Mouse (Mus musculus) limb, embryonic 13.5 days (tissue): ENCODE measurements at regions not wholly inside any gene's neighbourhood (a gene's known extent, or its start where the extent isn't known, plus 50 kb on each side); places are given as distances from the start of the nearest gene placed in this dataset.
"Not testable (repeated sequence)": the region's sequence is repeated elsewhere in the genome, so short reads cannot be mapped to it uniquely, and the experiment has no call there.

ENCODE experiments used
- ATAC-seq: fragments of 200-750 bp; cut with Nextera tagmentation; 2 replicates; pipeline ENCODE4 v1.8.0; 2017; ENCODE audit warnings: low read depth, moderate number of reproducible peaks, moderate TSS enrichment; ENCODE audit not compliant: low FRiP score
- H3K27ac ChIP-seq: fragments of 300-500 bp; sonication (generic); 2 replicates; pipeline ENCODE4 v1.5.1; 2015; ENCODE audit warnings: inconsistent platforms, mild to moderate bottlenecking, moderate library complexity
- H3K27me3 ChIP-seq: fragments of 300-500 bp; sonication (generic); 2 replicates; pipeline ENCODE4 v1.6.1; 2015; ENCODE audit warnings: mild to moderate bottlenecking, inconsistent platforms
- H3K36me3 ChIP-seq: fragments of 300-500 bp; sonication (generic); 2 replicates; pipeline ENCODE4 v1.6.1; 2015; ENCODE audit warnings: inconsistent platforms, mild to moderate bottlenecking, moderate library complexity
- H3K4me1 ChIP-seq: fragments of 300-500 bp; sonication (generic); 2 replicates; pipeline ENCODE4 v1.6.1; 2015; ENCODE audit warnings: inconsistent platforms
- H3K4me2 ChIP-seq: fragments of 300-500 bp; sonication (generic); replicated peaks from 2 replicates; pipeline ENCODE4 v1.6.1; 2015; ENCODE audit warnings: inconsistent platforms, mild to moderate bottlenecking, moderate library complexity
- H3K4me3 ChIP-seq: fragments of 300-500 bp; sonication (generic); 2 replicates; pipeline ENCODE4 v1.5.1; 2015; ENCODE audit warnings: moderate library complexity, mild to moderate bottlenecking, inconsistent platforms
- H3K9ac ChIP-seq: fragments of 300-500 bp; sonication (generic); 2 replicates; pipeline ENCODE4 v1.6.1; 2015; ENCODE audit warnings: mild to moderate bottlenecking, inconsistent platforms
- H3K9me3 ChIP-seq: fragments of 300-500 bp; sonication (generic); 2 replicates; pipeline ENCODE4 v1.6.1; 2016; ENCODE audit warnings: inconsistent platforms
- WGBS: fragments of 180-500 bp; shearing (Covaris S2); methylation state at CpG from one replicate; pipeline ENCODE4 v1.1.7; 2015; 5-methylcytosine and 5-hydroxymethylcytosine counted together

GRCm38 (mm10) chr14:120764386-120764785, 146.6 kb upstream of the Ipo5 start:
- 73% methylated on average over 3 of the region's 3 CpGs for WGBS
- ATAC-seq, result no peak

DNA sequence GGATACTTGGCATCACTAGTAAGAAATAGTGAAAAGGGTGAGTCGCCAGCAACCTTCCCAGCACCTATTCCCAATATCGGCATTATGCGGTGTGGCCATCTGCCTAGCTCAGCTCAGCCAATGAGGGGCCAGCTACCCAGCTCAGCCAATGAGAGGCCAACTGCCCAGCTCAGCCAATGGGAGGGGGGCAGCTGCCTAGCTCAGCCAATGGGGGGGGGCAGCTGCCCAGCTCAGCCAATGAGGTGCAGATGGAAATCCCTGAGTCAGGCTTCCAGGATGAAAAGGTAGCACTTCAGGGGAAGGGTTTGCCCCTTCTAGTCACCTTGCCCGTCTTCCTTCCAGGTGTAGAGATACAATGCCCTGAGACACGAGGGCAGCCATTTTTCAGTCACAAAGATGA, 144.6 kb upstream of the Ipo5 start:
- no peak overlapping the region for H3K9ac ChIP-seq
- H3K36me3 ChIP-seq, result no peaks in the 10 kb centered on the region
- ATAC-seq, result no peak
- H3K27ac ChIP-seq, result no peak overlapping the region
- 87% methylated on average over 5 of the region's 5 CpGs for WGBS
- H3K4me3 ChIP-seq, result no peak overlapping the region
- H3K4me1 ChIP-seq, result no peaks in the 10 kb centered on the region
- no peak overlapping the region for H3K4me2 ChIP-seq
- no peaks in the 10 kb centered on the region for H3K27me3 ChIP-seq
- H3K9me3 ChIP-seq, result no peaks in the 10 kb centered on the region

More at GRCm38 (mm10) chr14:120764386-120764785, 146.6 kb upstream of the Ipo5 start:
- Histone ChIP-seq H3K27ac (no peak overlapping the region), H3K9ac (no peak overlapping the region), H3K27me3 (no peaks in the 10 kb centered on the region), H3K9me3 (no peaks in the 10 kb centered on the region), H3K4me3 (no peak overlapping the region), H3K36me3 (no peaks in the 10 kb centered on the region), H3K4me1 (no peaks in the 10 kb centered on the region), H3K4me2 (no peak overlapping the region)

DNA sequence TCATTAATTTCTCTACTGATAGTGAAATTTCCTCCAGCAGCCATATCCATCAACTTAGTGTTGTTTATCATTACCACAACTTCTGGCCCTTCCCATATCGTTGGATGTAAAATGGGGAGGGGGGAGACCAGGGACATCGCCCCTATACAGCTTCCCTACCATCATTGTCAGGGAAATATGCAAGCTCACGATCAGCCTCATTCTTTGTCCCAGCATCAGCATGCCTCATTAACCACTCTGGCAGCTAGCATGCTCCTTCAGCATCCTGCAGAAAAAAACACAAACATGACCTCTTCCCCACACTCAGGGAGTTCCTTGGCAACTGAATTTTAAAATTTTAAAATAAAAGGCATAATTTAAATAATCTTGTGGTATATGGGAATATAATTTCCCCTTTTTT, 140.4 kb upstream of the Ipo5 start:
- H3K36me3 ChIP-seq, result no peaks in the 10 kb centered on the region
- H3K9me3 ChIP-seq, result no peaks in the 10 kb centered on the region
- ATAC-seq, result no peak
- no peaks in the 10 kb centered on the region for H3K27me3 ChIP-seq
- H3K27ac ChIP-seq, result no peak overlapping the region
- H3K4me3 ChIP-seq, result no peak overlapping the region
- H3K4me2 ChIP-seq, result no peak overlapping the region
- 88% methylated on average over 3 of the region's 3 CpGs for WGBS
- no peaks in the 10 kb centered on the region for H3K4me1 ChIP-seq
- H3K9ac ChIP-seq, result no peak overlapping the region

DNA sequence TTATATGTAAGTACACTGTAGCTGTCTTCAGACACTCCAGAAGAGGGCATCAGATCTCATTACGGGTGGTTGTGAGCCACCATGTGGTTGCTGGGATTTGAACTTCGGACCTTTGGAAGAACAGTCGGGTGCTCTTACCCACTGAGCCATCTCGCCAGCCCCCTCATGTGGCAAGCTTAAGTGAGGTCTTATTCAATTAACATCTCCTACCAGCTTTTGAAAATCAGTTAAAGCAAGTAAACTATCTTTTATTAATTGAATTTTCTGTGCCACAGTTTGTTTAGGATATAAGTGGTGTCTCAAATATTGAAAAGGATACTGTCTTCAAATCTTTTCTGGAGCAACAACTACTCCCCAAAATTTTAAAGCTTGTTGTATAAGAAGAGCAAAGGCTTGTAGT, 138.0 kb upstream of the Ipo5 start:
- WGBS, result 78% methylated on average over 4 of the region's 4 CpGs
- not testable (repeated sequence) for H3K4me2 ChIP-seq, ATAC-seq, H3K27ac ChIP-seq, H3K4me3 ChIP-seq, H3K4me1 ChIP-seq, H3K27me3 ChIP-seq, H3K9me3 ChIP-seq, H3K9ac ChIP-seq, H3K36me3 ChIP-seq

DNA sequence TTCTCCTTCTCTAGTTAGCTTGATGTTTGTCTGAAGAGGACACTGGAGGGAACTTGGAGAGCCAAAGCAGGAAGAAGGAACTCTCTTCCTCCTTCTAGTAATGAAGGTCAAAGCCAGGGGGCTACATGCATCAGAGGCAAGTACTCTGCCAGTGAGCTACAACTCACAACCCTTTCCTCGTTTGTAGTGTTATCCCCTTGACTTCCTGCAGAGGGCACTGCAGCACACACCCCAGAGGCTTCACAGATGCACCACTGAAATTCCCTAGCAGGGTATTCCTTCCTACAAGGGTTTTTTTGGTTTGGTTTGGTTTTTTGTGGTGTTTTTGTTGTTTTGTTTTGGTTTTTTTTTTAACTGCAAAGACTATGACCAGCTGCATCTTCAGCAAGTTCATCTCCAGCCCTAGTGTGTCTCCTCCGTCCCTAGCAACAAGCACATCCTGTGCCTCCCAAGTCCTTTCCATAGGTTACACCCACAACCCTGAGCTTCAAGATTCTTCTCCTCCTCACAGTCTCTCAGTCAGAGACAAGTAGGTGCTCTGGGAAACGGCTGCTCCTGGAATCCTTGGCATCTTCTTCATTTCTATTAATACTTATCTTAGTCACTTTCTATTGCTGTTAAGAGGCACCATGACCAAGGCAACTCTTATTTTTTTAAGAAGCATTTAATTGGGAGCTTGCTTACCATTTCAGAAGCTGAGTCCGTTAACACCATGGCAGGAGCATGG, 119.0 kb upstream of the Ipo5 start:
- no peaks in the 10 kb centered on the region for H3K9me3 ChIP-seq
- no peak overlapping the region for H3K4me3 ChIP-seq
- 76% methylated on average over 4 of the region's 4 CpGs for WGBS

DNA sequence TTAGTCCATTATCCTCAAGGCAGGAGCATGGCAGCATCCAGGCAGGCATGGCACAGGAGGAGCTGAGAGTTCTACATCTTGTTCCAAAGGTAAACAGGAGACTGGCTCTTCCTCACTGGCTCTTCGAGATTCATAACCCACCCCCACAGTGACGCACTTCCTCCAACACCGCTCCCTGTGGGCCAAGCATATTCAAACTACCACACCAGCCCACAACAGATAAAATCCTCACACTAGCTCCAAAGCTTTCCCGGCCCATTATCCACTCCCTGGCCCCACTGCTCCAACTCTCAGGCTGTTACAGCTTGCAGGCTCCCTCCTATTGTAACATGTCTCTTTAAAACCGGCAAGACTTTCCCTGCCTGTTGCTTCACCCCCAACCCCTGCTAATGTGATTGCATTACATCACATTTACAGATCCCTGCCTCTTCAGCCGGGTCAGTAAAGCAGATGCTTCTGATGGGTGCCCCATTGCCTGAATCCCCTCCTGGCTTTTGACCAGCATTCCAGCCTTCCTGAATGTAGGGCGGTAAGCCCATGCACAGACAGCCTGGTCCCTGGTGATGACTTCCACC, 113.0 kb upstream of the Ipo5 start:
- Histone ChIP-seq H3K9ac (no peak overlapping the region), H3K4me2 (no peak overlapping the region), H3K4me1 (no peaks in the 10 kb centered on the region), H3K27me3 (no peaks in the 10 kb centered on the region), H3K36me3 (no peaks in the 10 kb centered on the region), H3K9me3 (no peaks in the 10 kb centered on the region), H3K4me3 (no peak overlapping the region), H3K27ac (no peak overlapping the region)
- WGBS, result 66% methylated on average over 7 of the region's 7 CpGs
- ATAC-seq, result 0 out of 2 replicates have a peak, but pooled peaks have one; percentile 8

More for the DNA sequence above, 119.0 kb upstream of the Ipo5 start:
- H3K4me1 ChIP-seq, result no peaks in the 10 kb centered on the region
- H3K27ac ChIP-seq, result no peak overlapping the region
- H3K4me2 ChIP-seq, result no peak overlapping the region
- H3K36me3 ChIP-seq, result no peaks in the 10 kb centered on the region
- no peaks in the 10 kb centered on the region for H3K27me3 ChIP-seq
- no peak for ATAC-seq
- no peak overlapping the region for H3K9ac ChIP-seq

DNA sequence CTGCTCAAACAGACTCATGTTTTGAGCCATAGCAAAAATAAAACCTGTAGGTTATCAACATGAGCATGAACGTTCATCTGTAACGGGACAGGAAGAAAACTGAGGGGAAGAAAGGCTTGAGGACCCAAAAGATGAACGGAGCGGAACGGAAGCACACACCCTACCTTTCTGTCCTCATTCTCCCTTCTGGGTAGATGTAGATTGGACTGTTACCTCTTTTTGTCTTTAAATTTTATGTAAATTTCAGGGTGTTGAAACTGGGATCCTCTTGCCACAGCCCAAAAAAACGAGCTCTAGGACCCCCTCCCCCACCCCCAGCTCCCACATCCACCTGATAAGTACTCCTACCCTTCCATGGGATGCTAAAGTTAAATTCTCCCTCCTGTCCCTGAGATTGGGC, 107.8 kb upstream of the Ipo5 start:
- Histone ChIP-seq H3K4me2 (no peak overlapping the region), H3K4me3 (no peak overlapping the region), H3K27ac (no peak overlapping the region), H3K9me3 (no peaks in the 10 kb centered on the region), H3K27me3 (peaks cover 4% of the 10 kb centered on the region; the same call in 1 of the 2 replicates), H3K9ac (no peak overlapping the region), H3K4me1 (peaks cover 16% of the 10 kb centered on the region), H3K36me3 (no peaks in the 10 kb centered on the region)
- WGBS, result 80% methylated on average over 6 of the region's 6 CpGs
- ATAC-seq, result no peak

- H3K27me3 ChIP-seq, result peaks cover 4% of the 10 kb centered on the region; the same call in 1 of the 2 replicates
- ATAC-seq, result no peak
- WGBS, result 18% methylated on average over 12 of the region's 12 CpGs
- no peak overlapping the region for H3K27ac ChIP-seq
- no peaks in the 10 kb centered on the region for H3K9me3 ChIP-seq
- H3K36me3 ChIP-seq, result no peaks in the 10 kb centered on the region
- peak overlapping the region; percentile 35 for H3K4me2 ChIP-seq
- H3K9ac ChIP-seq, result no peak overlapping the region
- H3K4me3 ChIP-seq, result no peak overlapping the region
- peaks cover 16% of the 10 kb centered on the region for H3K4me1 ChIP-seq
These were observed 107.3 kb upstream of the Ipo5 start for GRCm38 (mm10) chr14:120803739-120804138.

GRCm38 (mm10) chr14:120804183-120804848, 106.7 kb upstream of the Ipo5 start:
- H3K9ac ChIP-seq, result no peak overlapping the region
- ATAC-seq, result no peak
- no peaks in the 10 kb centered on the region for H3K9me3 ChIP-seq
- peaks cover 4% of the 10 kb centered on the region; the same call in 1 of the 2 replicates for H3K27me3 ChIP-seq
- H3K4me2 ChIP-seq, result peak overlapping the region; percentile 35; the same call in 1 of the 2 replicates
- 33% methylated on average over 7 of the region's 7 CpGs for WGBS
- H3K36me3 ChIP-seq, result no peaks in the 10 kb centered on the region
- no peak overlapping the region for H3K4me3 ChIP-seq
- no peak overlapping the region for H3K27ac ChIP-seq
- H3K4me1 ChIP-seq, result peaks cover 16% of the 10 kb centered on the region

DNA sequence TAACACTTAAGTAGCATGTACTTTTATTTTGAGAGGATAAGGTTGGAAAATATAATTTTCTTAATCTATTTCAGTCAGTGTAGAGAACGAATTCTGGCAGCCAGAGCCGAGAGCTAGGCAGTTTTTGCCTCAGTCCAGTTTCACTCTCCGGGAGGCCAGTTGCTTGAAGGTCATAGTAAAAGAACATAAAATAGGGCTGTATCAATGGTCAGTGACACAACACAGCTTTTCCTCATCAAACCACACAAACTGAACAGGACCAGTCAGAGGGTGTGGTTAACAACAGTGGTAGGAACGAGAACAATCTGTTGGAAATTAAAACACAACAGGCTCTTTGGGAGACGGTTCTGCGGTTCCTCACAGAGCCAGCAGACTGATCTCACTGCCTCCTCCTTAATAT, 105.9 kb upstream of the Ipo5 start:
- WGBS, result 28% methylated on average over 6 of the region's 6 CpGs
- no peaks in the 10 kb centered on the region for H3K9me3 ChIP-seq
- no peaks in the 10 kb centered on the region for H3K36me3 ChIP-seq
- H3K27me3 ChIP-seq, result peaks cover 4% of the 10 kb centered on the region; the same call in 1 of the 2 replicates
- H3K4me1 ChIP-seq, result peaks cover 16% of the 10 kb centered on the region
- H3K4me3 ChIP-seq, result no peak overlapping the region
- no peak overlapping the region for H3K4me2 ChIP-seq
- no peak overlapping the region for H3K27ac ChIP-seq
- no peak overlapping the region for H3K9ac ChIP-seq
- no peak for ATAC-seq

DNA sequence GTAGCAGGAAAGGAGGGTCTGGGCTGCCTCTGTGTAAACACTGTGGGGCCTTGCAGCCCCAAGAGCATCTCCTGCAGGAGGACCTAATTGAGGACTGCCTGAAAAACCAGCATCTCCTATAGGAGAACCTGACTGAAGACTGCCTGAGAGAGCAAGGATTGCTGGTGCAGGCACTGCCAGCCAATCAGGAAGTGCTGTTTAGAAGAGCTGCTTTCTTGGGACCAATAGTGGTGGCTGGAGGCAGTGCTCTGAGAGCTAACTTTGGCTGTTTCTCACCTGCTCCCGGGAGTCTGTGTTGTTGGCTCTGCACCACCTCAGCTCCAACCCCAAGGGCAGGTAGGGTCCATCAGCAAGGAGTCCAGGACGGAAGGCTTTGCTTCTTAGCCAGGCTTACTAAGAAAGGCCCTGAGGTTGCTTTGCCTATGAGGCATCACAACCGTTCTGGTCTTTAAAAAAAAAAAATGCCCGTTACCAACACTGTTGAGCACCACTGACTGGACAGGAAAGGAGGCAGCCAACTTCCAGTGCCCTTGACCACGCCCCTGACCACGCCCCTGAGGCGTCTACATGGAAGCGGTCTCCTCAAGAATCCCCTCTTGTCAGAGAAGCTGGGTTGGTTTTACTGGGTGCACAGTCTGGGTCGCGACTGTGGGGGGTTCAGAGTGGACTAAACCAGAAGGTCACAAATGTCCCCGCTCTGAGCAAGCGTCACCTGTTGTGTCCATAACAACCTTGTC, 105.0 kb upstream of the Ipo5 start:
- Histone ChIP-seq H3K4me2 (peak overlapping the region; percentile 11; the same call in 1 of the 2 replicates), H3K4me1 (peaks cover 16% of the 10 kb centered on the region)
- not testable (repeated sequence) for H3K36me3 ChIP-seq, H3K9me3 ChIP-seq, H3K27ac ChIP-seq, ATAC-seq, H3K9ac ChIP-seq, H3K4me3 ChIP-seq, H3K27me3 ChIP-seq
- 47% methylated on average over 12 of the region's 12 CpGs for WGBS

GRCm38 (mm10) chr14:120806553-120806893, 104.5 kb upstream of the Ipo5 start:
- H3K27me3 ChIP-seq, result peaks cover 4% of the 10 kb centered on the region; the same call in 1 of the 2 replicates
- no peaks in the 10 kb centered on the region for H3K9me3 ChIP-seq
- no peaks in the 10 kb centered on the region for H3K36me3 ChIP-seq
- no peak overlapping the region for H3K27ac ChIP-seq
- ATAC-seq, result no peak; the same call in 1 of the 2 replicates
- H3K9ac ChIP-seq, result no peak overlapping the region
- no peak overlapping the region for H3K4me3 ChIP-seq
- 47% methylated on average over 4 of the region's 10 CpGs for WGBS
- 0 out of 2 replicates have a peak overlapping the region, but pooled peaks have one; percentile 11 for H3K4me2 ChIP-seq
- H3K4me1 ChIP-seq, result peaks cover 16% of the 10 kb centered on the region
